Mouse (Mus musculus): ENCODE results near the gene Ttc3. TPM values are rescaled to one million over a fixed set of nuclear protein-coding genes. Genes with fewer than 3 reads are reported as not detected.
A peak's percentile ranks its signal among the peaks of the same experiment; 100 is the strongest.
"Not testable (repeated sequence)": the region's sequence is repeated elsewhere in the genome, so short reads cannot be mapped to it uniquely, and the experiment has no call there.

Ttc3 gene
- total RNA-seq, 2 experiments from 2014 or later = 83.9 to 89.1 TPM

DNA sequence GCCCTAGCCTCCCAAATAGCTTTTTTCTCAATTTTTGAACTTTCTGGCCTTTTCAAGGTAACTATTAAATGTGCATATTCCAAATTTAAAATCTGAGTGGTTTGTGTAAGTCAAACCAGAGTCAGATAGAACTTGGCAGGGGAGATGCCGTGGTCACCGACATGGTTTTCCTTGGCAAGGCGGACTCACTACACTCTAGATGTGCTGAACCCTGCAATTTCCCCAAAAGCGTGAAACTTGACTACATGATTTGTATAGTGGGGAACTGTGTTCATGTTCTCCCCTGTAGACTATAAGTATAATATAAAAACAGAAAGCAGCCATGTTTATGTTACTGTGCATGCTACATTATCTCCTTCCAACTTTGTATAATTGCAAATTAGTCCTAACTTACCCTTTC is 58.5 kb downstream of the Ttc3 start:
- DNase-seq = no peak

DNA sequence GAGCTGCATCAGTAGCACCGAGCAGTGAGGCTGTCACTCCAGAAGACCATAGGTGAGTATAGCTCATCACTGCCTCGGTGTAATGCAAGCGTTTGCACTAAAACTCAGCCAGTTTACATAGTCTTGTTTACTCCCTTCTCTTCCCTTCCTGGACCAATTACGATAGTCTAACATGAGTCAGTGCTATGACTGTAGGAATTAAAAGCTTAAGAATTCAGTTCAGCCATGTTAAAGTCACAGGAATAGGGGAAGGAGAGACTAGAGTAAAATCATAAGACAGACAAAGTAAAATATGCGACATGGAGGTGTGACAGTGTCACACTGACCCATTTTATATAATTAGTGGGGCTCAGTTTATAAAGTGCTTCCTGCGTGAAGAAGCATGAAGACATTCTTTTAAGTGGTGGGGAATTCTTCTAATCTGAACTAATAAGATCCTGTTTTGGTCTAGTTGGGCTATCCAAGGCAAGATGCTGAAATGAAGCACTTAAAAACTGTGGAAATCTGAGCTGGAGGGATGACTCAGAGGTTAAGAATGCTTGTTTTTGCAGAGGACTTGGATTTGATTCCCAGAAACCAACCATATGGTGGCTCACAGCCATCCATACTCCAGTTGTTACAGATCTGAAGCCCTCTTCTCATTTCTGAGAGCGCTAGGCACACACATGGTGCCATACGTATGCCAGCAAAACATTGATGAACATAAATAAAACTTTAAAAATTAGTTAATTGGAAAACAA is 65.2 kb downstream of the Ttc3 start:
- DNase-seq = no peak

DNA sequence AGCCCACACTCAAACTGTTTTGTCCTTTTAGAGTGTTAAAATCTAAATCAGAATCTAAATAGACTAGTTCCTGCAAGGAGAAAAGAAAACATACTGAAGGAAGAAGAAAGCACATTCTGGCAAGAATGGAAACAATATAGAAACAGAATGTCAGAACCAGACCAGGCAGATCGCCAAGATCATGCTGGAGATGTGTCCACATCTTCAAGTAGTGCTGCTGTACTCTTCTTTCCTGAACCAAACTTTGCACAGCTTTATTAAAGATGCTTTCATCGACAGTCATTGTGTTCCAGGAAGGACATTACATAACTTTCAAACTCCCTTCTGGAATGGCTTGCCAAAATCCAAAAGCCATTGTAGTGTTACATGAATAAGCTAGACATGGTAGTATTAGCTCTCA is 66.4 kb downstream of the Ttc3 start:
- DNase-seq = no peak

DNA sequence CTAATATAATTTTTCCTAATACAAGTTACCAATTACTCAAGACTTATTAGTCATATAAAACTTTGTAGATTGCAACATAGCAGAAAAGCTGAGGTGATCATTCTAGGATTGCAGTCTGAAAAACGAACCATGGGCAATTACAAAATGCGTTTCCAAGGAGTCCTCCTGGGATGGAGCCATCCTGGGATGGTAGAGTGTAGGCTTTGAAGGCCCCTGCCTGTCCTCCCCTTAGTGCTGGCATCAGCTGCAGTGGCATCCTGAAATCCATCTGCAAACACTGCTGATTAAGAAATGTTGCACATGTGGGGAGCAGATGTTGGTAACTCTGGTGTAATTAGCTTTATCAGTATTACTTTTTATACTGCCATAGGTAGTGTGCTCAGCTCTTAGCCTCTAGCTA is 70.9 kb downstream of the Ttc3 start:
- DNase-seq = no peak

DNA sequence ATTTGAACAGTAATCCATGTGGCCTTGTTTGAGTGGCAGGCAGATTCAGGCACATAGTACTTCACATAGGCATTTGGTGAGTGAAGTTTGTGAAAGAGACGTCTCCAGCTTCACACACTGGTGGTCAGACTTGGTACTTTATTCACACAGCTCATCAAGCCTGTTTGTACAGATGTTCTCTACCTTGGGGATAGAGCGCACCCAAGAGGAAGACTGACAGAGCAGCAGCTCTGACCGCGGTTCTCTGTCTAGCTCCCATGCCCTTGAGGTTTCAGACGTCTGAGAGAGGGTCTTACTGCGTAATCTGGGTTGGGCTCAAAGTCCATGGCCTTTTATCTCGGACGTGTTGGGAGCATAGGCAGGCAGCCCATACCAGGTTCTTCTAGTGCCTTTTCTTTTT is 78.7 kb downstream of the Ttc3 start:
- no peak for DNase-seq

DNA sequence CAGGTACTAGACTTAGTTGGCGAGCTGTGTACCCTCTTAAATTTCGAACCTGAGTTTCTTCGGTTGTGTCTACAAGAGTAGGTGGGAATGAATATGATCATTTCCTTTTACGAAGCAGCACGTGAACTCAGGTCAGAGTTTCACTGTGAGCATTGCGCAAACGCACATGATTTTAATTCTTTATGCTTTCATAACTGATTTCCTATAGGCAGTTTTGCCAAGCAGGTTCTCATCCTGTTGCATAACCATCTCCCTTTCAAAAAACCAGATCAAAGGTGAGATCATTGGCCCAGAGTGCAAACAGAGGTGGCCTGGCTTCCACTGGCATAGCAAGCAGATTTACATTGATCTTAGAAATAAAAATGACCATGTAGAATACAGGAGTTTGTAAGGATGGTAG is 79.2 kb downstream of the Ttc3 start:
- no peak for DNase-seq

DNA sequence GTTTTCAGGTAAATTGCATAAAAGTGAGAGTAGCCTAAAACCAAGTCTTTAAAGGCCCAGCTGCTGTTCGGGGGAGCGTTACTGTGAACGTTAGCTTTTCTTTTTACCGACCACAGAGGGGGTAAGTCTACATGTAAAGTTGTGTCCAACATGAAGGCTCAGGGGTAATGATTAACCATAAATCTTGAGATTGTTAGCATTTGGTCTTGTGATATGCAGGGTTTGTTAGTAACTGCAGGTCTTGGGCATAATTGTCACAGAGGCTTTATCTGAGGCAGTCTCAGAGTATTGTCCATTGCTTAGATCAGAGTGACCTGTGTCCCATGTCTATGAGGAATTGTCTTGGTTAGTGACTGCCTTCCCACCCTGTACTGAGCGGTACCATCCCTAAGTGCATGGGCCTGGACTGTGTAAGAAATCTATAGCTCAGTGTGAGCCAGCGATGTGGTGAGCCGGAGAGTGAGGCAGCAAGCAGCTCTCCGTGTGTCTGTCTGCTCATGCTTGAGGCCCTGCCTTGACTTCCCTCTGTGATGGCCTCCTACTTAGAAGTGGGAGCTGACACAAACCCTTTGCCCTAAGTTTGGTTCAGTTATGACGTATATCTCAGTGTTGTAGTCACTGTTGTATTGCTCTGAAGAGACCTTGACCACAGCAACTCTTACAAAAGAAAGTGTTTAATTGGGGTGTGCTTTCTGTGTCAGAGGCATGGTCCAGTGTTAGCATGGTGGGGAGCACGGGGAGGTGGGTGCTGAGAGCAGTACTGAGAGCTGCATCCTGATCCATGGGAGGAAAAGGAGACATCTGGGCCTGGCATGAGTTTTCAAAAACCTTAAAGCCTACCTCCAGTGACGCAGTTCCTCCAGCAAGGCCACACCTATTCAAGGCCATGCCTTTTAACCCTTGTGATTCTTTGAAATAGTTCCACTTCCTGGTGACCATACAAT is 81.4 kb downstream of the Ttc3 start:
- DNase-seq = no peak

DNA sequence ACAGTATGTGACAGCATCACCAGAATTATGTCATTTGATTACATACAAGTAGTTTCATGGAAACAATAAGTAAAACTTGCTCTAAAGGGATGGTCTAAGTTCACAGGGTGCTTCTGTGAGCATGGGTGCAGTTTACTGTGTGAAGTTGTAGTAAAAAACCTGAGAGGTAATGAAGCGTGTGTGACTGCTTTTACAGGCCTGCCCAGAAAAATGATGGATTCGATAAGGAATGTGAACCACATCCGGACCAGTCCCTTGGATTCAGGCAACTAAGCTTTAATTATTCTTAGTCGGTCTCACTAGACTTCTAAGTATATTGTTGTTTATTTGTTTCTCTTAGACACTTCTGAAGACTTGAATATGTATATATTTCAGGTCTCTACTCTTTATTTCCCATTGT is 82.3 kb downstream of the Ttc3 start:
- DNase-seq = no peak

DNA sequence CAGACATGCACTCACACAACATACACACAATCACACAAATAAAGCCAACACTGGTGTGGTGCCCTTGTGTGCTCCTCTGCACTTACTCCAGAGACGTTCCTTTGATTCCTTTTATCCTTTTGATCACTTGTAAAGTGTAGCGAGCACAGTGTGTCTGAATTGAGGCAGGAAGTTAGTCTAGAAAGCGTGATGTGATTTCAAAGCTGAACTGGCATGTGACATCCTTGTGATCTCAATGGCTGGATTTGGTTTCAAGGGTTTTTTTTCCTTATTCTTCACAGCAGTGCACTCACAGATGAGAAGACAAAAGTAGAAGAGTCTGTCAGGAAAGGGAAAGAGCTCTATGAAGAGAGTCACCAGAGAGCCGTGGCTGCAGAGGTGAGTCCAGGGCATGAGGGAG is 83.7 kb downstream of the Ttc3 start:
- DNase-seq = no peak

DNA sequence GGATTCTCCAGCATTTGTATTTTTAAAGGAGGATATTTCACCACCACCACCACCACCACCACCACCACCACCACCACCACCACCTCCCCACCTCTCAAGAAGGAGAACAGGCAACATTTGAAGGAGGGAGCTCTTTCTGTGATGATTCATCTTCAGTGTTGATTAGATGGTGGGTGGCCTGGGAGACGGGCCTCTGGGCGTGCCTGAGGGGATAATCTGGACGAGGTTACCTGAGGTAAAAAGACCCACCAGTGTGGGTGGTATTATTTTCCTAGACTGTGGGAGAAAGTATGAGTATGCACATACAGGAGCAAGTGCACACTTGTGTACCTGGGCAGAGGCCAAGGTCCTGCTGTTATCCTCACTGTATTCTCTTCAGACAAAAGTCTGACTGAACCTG is 93.6 kb downstream of the Ttc3 start:
- DNase-seq = no peak

DNA sequence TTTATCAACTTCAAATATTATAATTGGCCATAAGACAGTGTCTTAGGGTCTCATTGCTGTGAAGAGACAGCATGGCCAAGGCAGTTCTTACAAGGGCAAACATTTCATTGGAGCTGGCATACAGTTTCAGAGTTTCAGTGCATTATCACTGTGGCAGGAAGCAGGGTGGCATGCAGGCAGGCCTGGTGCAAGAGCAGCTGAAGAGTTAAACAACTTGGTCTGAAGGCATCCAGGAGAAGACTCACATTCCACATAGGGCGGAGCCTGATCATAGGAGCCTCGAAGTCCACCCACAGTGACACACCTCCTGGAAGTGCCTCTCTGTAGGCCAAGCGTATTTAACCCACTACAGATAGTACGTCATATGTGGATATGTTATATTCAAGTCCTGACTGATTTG is 95.5 kb downstream of the Ttc3 start:
- no peak for DNase-seq

DNA sequence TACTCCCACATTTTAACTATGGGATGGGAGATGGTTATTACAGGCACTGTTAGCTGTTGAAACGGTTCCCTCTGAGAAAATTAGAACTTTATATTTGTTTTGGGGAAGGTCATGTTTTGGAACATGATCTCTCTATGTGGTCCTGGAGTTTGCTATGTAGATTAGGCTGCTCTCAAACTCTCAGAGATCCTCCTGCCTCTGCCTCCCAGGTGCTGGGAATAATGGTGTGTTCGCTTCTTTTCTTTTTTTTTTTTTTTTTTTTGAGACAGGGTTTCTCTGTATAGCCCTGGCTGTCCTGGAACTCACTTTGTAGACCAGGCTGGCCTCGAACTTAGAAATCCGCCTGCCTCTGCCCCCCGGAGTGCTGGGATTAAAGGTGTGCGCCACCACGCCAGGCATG is 95.9 kb downstream of the Ttc3 start:
- DNase-seq = not testable (repeated sequence)

DNA sequence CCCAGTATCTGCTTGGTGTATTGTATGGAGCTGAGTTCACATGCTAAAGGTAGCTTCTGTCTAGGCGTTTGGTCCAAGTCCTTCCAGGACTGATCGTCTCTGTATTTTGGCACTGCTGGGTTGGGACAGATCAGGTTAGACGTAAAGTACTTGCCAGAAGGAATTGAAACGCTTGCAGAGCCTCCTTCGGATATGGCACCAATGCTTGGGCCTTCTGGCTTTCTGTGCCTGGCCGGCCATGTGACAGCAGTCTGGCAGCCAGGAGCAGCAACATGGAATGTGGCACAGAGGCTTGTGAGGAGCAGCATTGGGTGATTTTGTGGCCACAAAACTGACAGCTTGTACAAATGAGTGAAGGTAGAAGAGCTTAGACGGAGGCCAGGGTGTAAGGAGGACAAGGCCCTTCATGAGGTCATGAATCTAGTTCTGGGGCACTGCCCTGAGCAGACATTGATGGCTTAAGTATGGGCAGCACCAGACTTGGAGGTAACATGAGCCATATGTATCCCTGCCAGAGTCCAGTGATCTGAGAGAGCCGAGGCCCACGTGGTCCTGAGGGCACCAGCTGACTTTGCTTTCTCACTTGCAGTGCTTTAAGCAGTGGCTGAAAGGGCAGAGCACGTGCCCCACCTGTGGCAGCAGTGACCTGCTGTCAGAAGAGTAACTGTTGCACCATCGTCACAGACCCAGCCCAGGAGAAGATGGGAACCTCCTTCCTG is 97.1 kb downstream of the Ttc3 start:
- DNase-seq = peak; percentile 65 to 73

DNA sequence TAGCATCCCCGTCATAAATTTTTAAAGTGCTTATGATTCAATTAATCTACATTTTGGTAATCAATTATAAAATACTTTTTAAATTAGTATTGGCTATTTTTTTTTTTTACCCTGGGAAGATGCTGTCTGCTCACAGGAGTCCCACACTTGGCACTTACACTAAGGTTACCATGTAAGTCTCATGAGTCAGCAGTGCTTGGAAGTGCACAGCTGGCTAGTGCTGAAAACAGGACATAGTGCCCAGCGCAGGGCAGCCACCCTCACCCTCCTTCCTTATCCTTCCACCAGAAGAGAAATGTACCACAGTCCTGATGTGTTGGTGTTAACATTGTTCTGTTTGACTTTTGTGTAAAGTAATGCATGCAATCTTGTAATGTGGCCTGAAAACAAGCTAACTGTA is 98.0 kb downstream of the Ttc3 start:
- peak; percentile 22 to 29 for DNase-seq

DNA sequence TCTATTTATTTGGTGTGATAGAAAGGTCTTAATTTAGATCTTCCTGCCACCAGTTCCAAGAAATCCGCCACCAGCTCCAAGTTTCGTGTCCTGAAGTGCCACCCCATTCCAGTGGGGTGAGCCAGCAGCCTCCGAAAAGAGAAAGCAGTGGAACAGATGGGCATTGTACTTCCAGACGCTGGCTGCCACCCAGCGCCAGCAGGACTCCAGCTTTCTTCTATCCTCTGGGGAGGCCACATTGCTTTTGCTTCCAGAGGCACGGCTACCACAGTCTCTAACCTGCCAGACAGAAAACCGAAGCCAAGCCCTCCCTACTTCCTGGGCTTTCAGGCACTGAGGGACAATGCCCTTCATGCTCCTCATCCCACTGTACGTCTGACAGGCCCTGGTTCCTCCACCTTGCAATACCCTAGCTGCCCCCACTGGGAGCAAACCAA is 102.1 kb downstream of the Ttc3 start:
- peak; percentile 74 to 86 for DNase-seq

DNA sequence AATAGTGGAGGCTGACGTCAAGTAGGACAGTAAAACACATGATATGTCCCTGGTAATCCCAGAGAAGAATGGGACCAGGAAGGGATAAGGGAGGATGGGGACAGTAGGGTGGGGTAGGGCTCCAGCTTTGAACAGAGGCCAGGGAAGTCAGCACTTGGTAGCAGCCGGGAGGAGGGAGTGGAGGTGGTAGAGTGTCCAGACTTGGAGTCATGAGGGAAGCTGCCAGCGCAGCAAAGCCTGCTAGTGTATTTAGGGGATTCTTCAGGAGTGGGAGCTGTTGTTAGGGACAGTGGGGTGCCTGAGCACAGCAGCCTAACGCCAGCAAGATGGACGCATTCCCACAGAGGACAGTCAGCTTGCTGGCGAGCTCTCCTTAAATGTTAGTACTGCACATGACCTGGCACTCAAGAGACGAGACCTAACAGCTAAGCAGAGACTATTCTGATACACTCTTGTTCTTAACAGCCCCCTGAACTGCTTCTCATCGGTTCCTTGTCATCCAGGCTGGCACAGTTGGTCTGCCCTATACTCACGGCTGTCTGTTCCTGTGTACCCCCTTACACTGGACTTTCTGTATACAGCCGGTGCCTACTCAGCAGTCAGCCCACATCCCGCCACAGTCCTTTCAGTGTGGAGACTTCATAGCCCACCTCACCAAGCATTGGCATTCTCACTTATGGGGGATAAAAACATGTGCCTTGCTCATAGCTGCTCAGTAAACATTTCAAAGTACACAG is 102.8 kb downstream of the Ttc3 start:
- peak; percentile 38 to 56 for DNase-seq

DNA sequence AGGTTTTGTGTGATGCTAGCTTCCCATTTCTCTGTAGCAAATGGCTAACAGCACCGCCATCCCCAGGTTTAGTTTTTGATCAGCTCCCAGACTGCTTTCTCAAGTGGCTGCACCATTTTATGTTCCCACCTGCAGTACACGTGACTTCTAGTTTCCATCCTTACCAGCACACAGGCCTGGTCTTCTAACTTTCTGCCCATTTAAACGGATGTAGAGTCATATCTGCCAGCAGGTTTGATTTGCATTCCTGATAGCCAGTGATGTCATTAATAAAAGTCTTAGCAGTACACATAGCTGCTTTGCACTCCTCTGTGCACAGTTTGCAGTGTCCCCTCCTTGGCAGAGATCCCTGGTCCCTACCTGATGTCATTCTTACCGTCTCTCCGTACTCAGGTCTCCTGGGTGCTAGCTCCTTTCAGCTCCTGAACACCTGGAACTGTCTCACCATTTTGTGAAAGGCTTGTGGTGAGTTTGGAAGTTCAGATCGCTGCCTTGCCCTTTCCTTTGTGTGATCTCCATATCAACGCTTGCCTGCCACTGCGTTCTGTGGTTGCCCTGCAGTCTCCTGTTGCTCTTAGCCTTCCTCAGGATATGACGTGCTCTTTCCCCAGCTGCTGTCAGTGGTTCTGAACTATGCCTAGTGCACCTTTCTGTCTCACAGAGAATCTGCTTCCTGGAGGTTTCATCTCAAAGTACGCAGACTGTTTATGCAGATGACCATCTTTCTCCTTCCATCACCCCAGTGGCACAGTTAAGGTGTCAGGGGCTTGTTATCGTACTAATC is 114.5 kb downstream of the Ttc3 start:
- DNase-seq = no peak

DNA sequence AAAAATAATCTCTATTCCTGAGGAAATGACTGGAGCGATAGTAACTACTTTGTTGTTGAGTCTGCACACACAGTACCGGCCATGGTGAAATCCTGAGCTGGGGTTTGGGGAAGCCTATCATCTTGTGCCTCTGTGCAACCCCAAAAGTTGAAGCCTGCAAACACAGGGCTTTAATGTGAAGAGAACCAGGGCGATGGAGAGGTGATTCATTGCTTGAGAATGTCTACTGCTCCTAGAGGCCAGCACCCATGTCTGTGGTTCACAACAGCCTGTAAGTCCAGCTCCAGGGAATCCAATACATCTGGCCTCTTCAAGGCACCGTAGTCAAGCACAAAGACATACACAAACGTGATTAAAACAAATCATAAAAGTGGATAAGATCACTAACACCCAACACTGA is 116.9 kb downstream of the Ttc3 start:
- DNase-seq = no peak

DNA sequence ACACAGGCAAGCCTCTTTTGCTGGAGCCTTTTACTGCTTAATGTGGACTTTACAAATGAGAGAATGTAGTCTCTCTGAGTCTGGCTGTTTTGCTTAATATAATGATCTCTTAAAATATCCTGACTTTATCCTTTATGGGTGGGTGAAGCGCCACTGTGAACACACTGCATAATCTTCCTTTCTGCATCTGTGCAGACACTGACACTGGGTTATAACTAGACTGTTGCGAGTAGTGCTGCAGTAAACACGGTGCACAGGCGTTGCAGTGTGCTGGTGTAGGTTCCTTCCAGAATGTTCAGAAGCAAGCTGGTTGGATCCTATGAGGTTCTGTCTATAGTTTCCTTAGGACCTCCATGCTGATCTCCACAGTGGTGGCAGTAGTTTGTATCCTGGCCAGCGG is 118.9 kb downstream of the Ttc3 start:
- no peak for DNase-seq

DNA sequence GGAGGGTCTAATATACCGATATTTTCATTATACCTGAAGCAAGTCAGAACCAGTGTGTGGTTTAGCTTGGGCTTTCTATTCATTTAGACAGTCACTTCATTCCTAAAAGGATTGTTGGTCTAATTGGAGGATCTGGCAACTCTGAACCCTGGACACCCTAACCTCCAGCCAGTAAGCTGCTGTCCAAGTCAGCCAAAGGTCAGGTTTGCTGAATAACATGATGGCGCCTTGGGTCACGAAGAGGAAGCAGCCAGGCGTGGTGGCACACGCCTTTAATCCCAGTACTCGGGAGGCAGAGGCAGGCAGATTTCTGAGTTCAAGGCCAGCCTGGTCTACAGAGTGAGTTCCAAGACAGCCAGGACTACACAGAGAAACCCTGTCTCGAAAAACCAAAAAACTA is 126.8 kb downstream of the Ttc3 start:
- not testable (repeated sequence) for DNase-seq

DNA sequence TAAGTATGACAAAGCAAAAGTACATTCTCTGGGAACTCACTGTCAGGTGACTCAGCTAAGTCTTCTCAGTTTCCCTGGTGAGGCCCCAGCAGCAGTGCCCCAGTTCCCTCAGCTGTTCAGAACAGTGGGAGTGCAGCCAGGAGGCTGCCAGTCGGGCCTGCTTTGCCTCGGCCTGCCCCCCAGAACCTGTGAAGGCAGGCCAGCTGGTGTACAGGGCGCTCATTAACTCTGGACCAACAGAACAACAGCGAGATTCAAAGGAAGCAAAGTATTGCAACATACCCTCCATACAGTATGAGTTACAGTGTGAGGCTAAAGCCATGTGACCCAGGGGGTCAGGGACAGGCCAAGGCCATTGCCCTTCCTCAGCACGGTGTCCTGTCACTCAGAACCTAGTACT is 127.5 kb downstream of the Ttc3 start:
- peak; percentile 55 to 79 for DNase-seq
